Mouse (Mus musculus) ovary, postnatal 36 days (tissue): ENCODE results near the gene Stpg4.

Source experiments
- DNase-seq: peaks from one replicate; pipeline ENCODE4 v3.0.0; 2022; ENCODE audit warnings: low spot score, mixed read lengths

The Stpg4 gene

DNA sequence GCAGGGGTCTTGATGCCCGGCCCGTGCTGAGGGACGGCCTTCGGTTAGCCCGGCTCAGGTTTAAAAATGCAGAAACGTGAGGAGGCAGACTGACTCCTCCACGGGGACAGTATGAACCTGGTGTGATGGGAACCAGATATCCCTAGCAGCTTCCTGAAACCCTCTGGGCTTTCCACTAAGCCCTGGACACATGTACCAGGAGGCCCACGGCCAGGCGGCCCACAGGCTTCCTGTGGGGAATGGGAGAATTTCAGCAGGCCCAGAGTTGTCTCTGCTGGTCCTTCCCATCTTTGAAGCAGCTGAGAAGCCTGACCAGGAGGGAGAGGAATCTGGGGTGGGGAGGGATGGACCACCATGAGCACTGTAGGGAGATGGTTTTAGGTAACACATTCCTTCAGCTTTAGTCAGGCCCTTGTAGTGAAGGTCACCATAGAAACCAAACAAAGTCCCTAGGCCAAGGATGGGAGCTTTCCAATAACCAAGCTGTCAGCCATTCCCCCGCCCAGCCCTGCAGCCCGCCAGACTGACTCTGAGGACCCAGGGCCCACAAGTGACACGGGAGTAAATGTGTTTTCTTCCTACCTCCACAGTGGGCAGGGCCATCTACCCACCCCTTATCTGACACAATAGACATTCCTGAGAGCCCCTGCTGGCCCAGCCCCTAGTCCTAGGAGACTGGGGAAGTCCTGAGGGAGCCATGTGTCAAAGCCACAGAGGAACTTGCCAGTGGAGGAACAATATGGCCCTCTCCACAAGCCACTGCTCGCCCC lies 76.9 kb downstream of the Stpg4 start:
- no peak for DNase-seq

DNA sequence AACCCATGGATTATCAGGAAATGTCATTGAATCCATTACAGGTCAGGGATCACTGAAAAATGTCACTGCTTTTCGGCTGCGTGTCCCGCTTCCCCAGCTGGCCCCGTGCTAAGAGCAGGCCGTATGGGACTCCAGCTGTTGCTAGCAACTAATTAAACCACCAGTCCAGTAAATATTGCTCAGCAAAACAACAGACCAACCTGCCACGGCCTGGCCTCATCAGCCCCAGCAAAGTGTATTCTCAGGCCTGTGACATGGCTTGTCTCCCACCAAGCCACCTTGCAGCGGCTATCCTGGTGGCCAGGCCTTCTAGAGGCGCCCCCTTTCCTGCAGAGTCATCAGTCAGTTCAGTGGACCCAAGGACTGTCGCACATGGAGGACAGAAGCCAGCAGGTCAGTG lies 78.0 kb downstream of the Stpg4 start:
- no peak for DNase-seq

DNA sequence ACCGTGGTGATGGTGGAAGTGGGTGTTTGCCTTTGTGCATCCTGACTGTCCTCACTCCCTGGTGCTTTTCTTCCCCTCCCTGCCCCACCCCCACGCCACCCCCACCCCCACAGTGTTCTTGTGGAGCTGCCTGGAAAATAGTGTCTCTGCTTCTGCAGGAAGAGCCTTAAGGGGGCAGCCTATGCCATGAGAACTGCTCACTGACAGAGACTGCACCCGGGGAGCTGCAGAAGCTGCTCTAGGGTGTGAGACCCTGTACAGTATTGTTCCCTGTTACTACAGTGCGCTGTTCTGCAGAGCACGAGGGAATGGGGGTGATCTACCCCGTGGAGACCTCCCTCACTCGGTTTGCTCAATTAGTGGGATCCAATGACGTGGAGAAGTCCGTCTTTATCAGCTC lies 78.5 kb downstream of the Stpg4 start:
- DNase-seq = no peak

DNA sequence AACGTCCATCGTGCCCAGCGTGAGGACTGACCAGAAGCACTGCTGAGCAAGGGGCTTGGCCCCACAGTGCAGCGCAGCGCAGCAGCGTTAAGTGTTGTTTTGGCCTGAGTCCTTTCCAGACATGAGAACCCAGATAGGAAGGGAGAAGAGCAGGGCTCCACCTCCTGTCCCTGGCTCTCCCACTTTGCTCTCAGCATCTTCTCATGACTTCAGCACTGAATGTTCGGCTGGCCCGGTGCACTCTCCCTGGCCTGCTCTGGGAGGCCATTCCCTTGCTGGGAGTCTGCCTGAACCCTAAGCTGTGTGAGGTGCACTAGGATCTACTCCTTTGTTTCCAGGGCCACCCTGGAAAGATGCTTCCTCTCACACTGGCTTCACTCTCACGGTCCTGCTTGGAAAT lies 79.2 kb downstream of the Stpg4 start:
- DNase-seq = no peak

DNA sequence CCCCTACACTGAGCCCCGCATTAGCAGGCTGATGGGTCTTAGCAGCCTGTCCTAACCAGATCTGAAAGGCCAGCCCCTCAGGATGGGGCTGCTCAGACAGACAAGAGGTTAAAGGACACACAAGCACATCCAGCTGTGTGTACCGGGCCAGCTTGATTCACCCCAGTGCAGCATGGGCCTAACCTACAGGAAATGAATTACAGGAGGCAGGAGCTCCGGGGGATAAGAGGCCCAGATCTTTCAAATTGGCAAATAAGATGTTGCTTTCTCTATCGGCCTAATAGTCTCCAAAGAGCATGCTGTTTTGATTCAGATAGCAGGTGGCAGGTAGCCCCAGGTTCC lies 82.3 kb downstream of the Stpg4 start:
- DNase-seq = no peak

- DNase-seq = no peak
Observed at GRCm38 (mm10) chr17:87344441-87345251, 82.9 kb downstream of the Stpg4 start.

DNA sequence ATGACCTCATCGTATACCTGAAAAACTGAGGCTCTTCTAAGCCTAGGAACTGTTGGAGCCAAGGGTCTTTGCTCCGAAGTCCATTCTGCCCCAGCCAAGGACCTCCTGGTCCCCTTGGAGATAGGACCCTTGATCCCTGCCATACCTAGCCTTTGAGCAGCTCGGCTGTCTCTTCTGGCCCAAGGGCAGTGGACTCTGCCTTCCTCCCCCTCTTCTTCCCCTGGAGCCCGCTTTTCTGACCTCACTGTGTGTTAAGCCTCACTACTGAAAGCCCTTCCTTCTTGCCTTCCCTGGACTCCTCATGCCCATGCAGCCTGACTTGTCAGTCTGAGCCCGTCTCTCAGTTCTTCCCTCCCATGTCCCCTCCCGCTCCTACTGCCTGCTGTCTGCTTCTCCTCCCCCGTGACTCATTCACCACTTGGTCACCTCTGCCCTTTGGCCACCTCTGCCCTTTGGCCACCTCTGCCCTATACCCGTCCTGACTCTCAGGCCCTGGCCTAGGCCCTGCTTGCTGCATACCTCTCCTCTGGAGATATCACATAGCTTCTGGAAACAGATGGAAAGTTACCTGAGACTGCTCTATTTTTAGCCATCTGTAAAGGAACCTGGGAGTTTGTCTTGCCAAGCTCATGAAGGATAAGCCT lies 84.4 kb downstream of the Stpg4 start:
- no peak for DNase-seq
